Mouse (Mus musculus) megakaryocyte, embryonic 14.5 days (primary cell): ENCODE data around the gene Sox10.

Experiments used
- FLI1 ChIP-seq: IDR thresholded peaks from 2 replicates; pipeline ENCODE4 v1.6.1; 2012; ENCODE audit warnings: low read length, inconsistent platforms, mixed read lengths
- GATA1 ChIP-seq: IDR thresholded peaks from 3 replicates; pipeline ENCODE4 v1.6.1; 2012; ENCODE audit warnings: mixed read lengths, low read length, inconsistent platforms, borderline replicate concordance

DNA sequence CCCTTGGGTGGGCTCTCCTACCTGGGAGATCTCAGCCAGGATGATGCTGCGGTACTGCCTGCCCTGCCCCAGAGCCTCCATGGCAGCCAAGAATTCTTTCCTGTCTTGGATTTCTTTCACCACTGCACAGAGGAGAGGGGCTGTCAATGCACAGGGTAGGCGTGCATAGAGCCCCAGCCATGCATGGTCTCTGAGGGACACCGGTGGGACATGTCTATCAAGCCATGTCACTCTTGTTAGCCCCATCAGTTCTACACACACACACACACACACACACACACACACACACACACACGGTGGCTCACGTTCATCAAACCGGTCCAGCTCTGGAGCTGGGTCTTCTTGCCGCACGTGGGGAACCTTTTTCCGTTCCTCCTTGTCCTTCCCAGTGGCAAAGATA is 29.7 kb downstream of the Sox10 start:
- no peak for TF ChIP-seq FLI1
- TF ChIP-seq GATA1: no peak
